Mouse (Mus musculus) liver, embryonic 14.5 days (tissue): ENCODE measurements around the gene Speg.

Experiments used
- CTCF ChIP-seq: IDR thresholded peaks from 2 replicates; pipeline ENCODE4 v1.5.1; 2016; ENCODE audit warnings: antibody characterized with exemption, low read depth, control low read depth
- EP300 ChIP-seq: IDR thresholded peaks from 2 replicates; pipeline ENCODE4 v1.6.1; 2016; ENCODE audit warnings: antibody characterized with exemption, low read depth

GRCm38 (mm10) chr1:75338091-75338694, 36.9 kb upstream of the Speg start:
- no peak for TF ChIP-seq CTCF
- TF ChIP-seq EP300: no peak
